Mouse (Mus musculus): ENCODE results near the gene Mcm7.

- TF ChIP-seq POLR2A (IDR thresholded peaks at IDR 0.05; ENCODE audit: borderline replicate concordance, insufficient read depth, low read length) (peak; percentile 75), CTCF (IDR thresholded peaks at IDR 0.05; ENCODE audit: borderline replicate concordance, insufficient read depth, low read depth, low read length) (no peak)
Observed at GRCm38 (mm10) chr5:138160842-138161665, 11.2 kb downstream of the Mcm7 start, which contains the start of gene Cops6.
